Mouse (Mus musculus) thymus, postnatal 14 days (tissue): ENCODE measurements around the gene Morn2.
A peak's percentile ranks its signal among the peaks of the same experiment; 100 is the strongest.
"Not testable (repeated sequence)": the region's sequence is repeated elsewhere in the genome, so short reads cannot be mapped to it uniquely, and the experiment has no call there.

ENCODE experiments used
- DNase-seq: peaks from one replicate; pipeline ENCODE4 v3.0.0; 2021

Gene Morn2

GRCm38 (mm10) chr17:80290074-80290657, at the start of gene Morn2, which contains the start of gene Dhx57:
TSS of gene Morn2 (plus strand) at chr17:80290203.
TSS of gene Dhx57 (minus strand) at chr17:80290476.
- DNase-seq, result peak; percentile 98

GRCm38 (mm10) chr17:80241594-80241993, 48.4 kb upstream of the Morn2 start:
- no peak for DNase-seq

GRCm38 (mm10) chr17:80243116-80243515, 46.9 kb upstream of the Morn2 start:
- no peak for DNase-seq

GRCm38 (mm10) chr17:80252757-80253525, 37.1 kb upstream of the Morn2 start:
- no peak for DNase-seq

GRCm38 (mm10) chr17:80254421-80254820, 35.6 kb upstream of the Morn2 start:
- DNase-seq, result no peak

GRCm38 (mm10) chr17:80255208-80255607, 34.8 kb upstream of the Morn2 start:
- no peak for DNase-seq

GRCm38 (mm10) chr17:80267065-80267464, 22.9 kb upstream of the Morn2 start:
- DNase-seq, result no peak

- DNase-seq, result no peak
These were observed 21.9 kb upstream of the Morn2 start for GRCm38 (mm10) chr17:80268151-80268550.

GRCm38 (mm10) chr17:80270622-80271021, 19.4 kb upstream of the Morn2 start:
- not testable (repeated sequence) for DNase-seq

GRCm38 (mm10) chr17:80278255-80278654, 11.7 kb upstream of the Morn2 start:
- DNase-seq, result no peak

- no peak for DNase-seq
These were observed 10.5 kb upstream of the Morn2 start for GRCm38 (mm10) chr17:80279340-80280070.

GRCm38 (mm10) chr17:80284446-80284845, 5.6 kb upstream of the Morn2 start:
- no peak for DNase-seq

- DNase-seq, result no peak
These were observed 2.0 kb upstream of the Morn2 start for GRCm38 (mm10) chr17:80288012-80288411.

GRCm38 (mm10) chr17:80289280-80290073, 526 bp upstream of the Morn2 start:
- no peak for DNase-seq

- peak; percentile 49 for DNase-seq
These were observed 1.1 kb downstream of the Morn2 start for GRCm38 (mm10) chr17:80291148-80291547.

GRCm38 (mm10) chr17:80295258-80295657, 5.3 kb downstream of the Morn2 start:
- DNase-seq, result no peak

- no peak for DNase-seq
These were observed 8.8 kb downstream of the Morn2 start for GRCm38 (mm10) chr17:80298844-80299243.

GRCm38 (mm10) chr17:80307251-80307650, 17.2 kb downstream of the Morn2 start, which contains the start of gene Arhgef33:
TSS of gene Arhgef33 (plus strand) at chr17:80307407.
- no peak for DNase-seq

GRCm38 (mm10) chr17:80311761-80312160, 21.8 kb downstream of the Morn2 start:
- no peak for DNase-seq

- DNase-seq, result no peak
These were observed 22.4 kb downstream of the Morn2 start for GRCm38 (mm10) chr17:80312405-80312804.

GRCm38 (mm10) chr17:80322228-80322627, 32.2 kb downstream of the Morn2 start:
- no peak for DNase-seq

- no peak for DNase-seq
These were observed 33.0 kb downstream of the Morn2 start for GRCm38 (mm10) chr17:80323015-80323414.

- DNase-seq, result peak; percentile 25
These were observed 33.7 kb downstream of the Morn2 start for GRCm38 (mm10) chr17:80323658-80324057.
